In genomic region chr1:171343922-171344677, GRCm38 (mm10) we compare ENCODE assay signal across 8 mouse cellular contexts. TPM values are rescaled to one million over a fixed set of nuclear protein-coding genes. Genes with fewer than 3 reads are reported as not detected.
DNase-seq lines count a peak whose midpoint lies in the region; ATAC-seq and TF ChIP-seq lines count a peak whose summit lies in the region.

No protein-coding gene starts in this region.

- no peaks in the 10 kb centered on the region for H3K4me1 ChIP-seq in embryonic facial prominence, embryonic 11.5 days (ENCODE audit: control insufficient read depth, insufficient read depth, low read length)
- H3K4me1 ChIP-seq in kidney, adult 2 months (ENCODE audit: control insufficient read depth, insufficient read depth, low read length), result peaks cover 20% of the 10 kb centered on the region; the same call in 1 of the 2 replicates
- H3K4me1 ChIP-seq in forebrain, embryonic 15.5 days, result peaks cover 27% of the 10 kb centered on the region

- no peak for TF ChIP-seq CTCF in kidney, adult 2 months (conservative IDR thresholded peaks at IDR 0.05; ENCODE audit: insufficient read depth, insufficient read length, low read depth, low read length)

- peaks cover 5% of the 10 kb centered on the region for H3K36me3 ChIP-seq in embryonic facial prominence, embryonic 11.5 days (replicated peaks; ENCODE audit: control insufficient read depth, insufficient read depth, low read depth, low read length)
- peaks cover 4% of the 10 kb centered on the region; the same call in 1 of the 2 replicates for H3K36me3 ChIP-seq in kidney, adult 2 months (ENCODE audit: control insufficient read depth, insufficient read depth, low read length)
- H3K36me3 ChIP-seq in forebrain, embryonic 15.5 days, result peaks cover 36% of the 10 kb centered on the region

- no peak overlapping the region for H3K4me3 ChIP-seq in embryonic facial prominence, embryonic 11.5 days (ENCODE audit: low read depth, low read length)
- H3K4me3 ChIP-seq in kidney, adult 2 months (ENCODE audit: insufficient read depth, low read depth, low read length), result peak overlapping the region; percentile 0; the same call in 1 of the 2 replicates
- no peak overlapping the region for H3K4me3 ChIP-seq in forebrain, embryonic 15.5 days

- ATAC-seq in embryonic facial prominence, embryonic 11.5 days (replicated peaks; ENCODE audit: insufficient number of reproducible peaks, low FRiP score, low TSS enrichment, low read depth), result 0 out of 2 replicates have a peak, but pooled peaks have one; percentile 15
- ATAC-seq in granulocyte monocyte progenitor cell, adult 5-6 weeks (replicated peaks; ENCODE audit: poor library complexity, severe bottlenecking), result no peak
- ATAC-seq in forebrain, embryonic 15.5 days (replicated peaks), result no peak

- no peak overlapping the region for H3K4me2 ChIP-seq in embryonic facial prominence, embryonic 11.5 days (ENCODE audit: low read depth, low read length)
- H3K4me2 ChIP-seq in forebrain, embryonic 15.5 days (replicated peaks), result no peak overlapping the region

- DNase-seq in cerebellum, adult 11-12 months, result peak; percentile 53
- no peak for DNase-seq in cerebellum, adult 11 months
- DNase-seq in 3T3-L1 (ENCODE audit: low read depth, low spot score), result peak; percentile 82
- no peak for DNase-seq in embryonic facial prominence, embryonic 11.5 days (ENCODE audit: low spot score)
- peak; percentile 89 for DNase-seq in kidney, adult 2 months
- peak; percentile 75 for DNase-seq in lung, postnatal 10 days

- WGBS in embryonic facial prominence, embryonic 11.5 days, result 87% methylated on average over 8 of the region's 9 CpGs
- WGBS in kidney, adult 2 months, result 26% methylated on average over 8 of the region's 9 CpGs
- 81% methylated on average over 9 of the region's 9 CpGs for WGBS in forebrain, embryonic 15.5 days

- H3K27me3 ChIP-seq in embryonic facial prominence, embryonic 11.5 days (ENCODE audit: control insufficient read depth, insufficient read depth, low read length), result no peaks in the 10 kb centered on the region
- no peaks in the 10 kb centered on the region for H3K27me3 ChIP-seq in kidney, adult 2 months (replicated peaks; ENCODE audit: control insufficient read depth, insufficient read depth, low read length)
- H3K27me3 ChIP-seq in forebrain, embryonic 15.5 days, result no peaks in the 10 kb centered on the region

- H3K9me3 ChIP-seq in embryonic facial prominence, embryonic 11.5 days (replicated peaks; ENCODE audit: control insufficient read depth, low read length), result no peaks in the 10 kb centered on the region; the same call in 1 of the 2 replicates
- peaks cover 6% of the 10 kb centered on the region; the same call in 1 of the 2 replicates for H3K9me3 ChIP-seq in forebrain, embryonic 15.5 days

- no peak overlapping the region for H3K27ac ChIP-seq in embryonic facial prominence, embryonic 11.5 days (replicated peaks; ENCODE audit: low read depth, low read length)
- peak overlapping the region; percentile 26 for H3K27ac ChIP-seq in kidney, adult 2 months (ENCODE audit: insufficient read depth, low read depth, low read length)
- H3K27ac ChIP-seq in forebrain, embryonic 15.5 days (replicated peaks), result no peak overlapping the region

- no peak overlapping the region for H3K9ac ChIP-seq in embryonic facial prominence, embryonic 11.5 days (replicated peaks; ENCODE audit: low read length)
- H3K9ac ChIP-seq in forebrain, embryonic 15.5 days (replicated peaks), result no peak overlapping the region

- TF ChIP-seq POLR2A in kidney, adult 2 months (IDR thresholded peaks at IDR 0.05; ENCODE audit: low read depth, low read length), result no peak

RNA-seq across cellular contexts. Expression of gene Nit1, which starts 1.3 kb away (rescaled TPM):
- polyA plus RNA-seq in embryonic facial prominence, embryonic 11.5 days (2014; fragmentation: Nextera tagmentation; extraction: Ambion mirVana), result 29.8 and 31.5 TPM in 2 replicates
- polyA plus RNA-seq in kidney, adult 2 months (2012; rRNA removed), result 207 and 209 TPM in 2 replicates
- total RNA-seq in granulocyte monocyte progenitor cell, adult 5-6 weeks (2014; fragmentation: Nextera tagmentation), result 28.1 and 30.3 TPM in 2 replicates
- 24.6 and 33.8 TPM in 2 replicates for total RNA-seq in granulocyte monocyte progenitor cell, adult 5-6 weeks (2017)
- polyA plus RNA-seq in forebrain, embryonic 15.5 days (2015; fragmentation: Nextera tagmentation; extraction: Ambion mirVana), result 57.8 and 62.0 TPM in 2 replicates

RNA-seq across cellular contexts. Expression of gene Pfdn2, which starts 1.4 kb away (rescaled TPM):
- polyA plus RNA-seq in embryonic facial prominence, embryonic 11.5 days (2014; fragmentation: Nextera tagmentation; extraction: Ambion mirVana), result 60.7 and 70.1 TPM in 2 replicates
- polyA plus RNA-seq in kidney, adult 2 months (2012; rRNA removed), result 17.1 and 37.0 TPM in 2 replicates
- total RNA-seq in granulocyte monocyte progenitor cell, adult 5-6 weeks (2014; fragmentation: Nextera tagmentation), result 35.6 and 62.6 TPM in 2 replicates
- total RNA-seq in granulocyte monocyte progenitor cell, adult 5-6 weeks (2017), result 15.2 and 28.0 TPM in 2 replicates
- polyA plus RNA-seq in forebrain, embryonic 15.5 days (2015; fragmentation: Nextera tagmentation; extraction: Ambion mirVana), result 146 and 149 TPM in 2 replicates

RNA-seq across cellular contexts. Expression of gene Dedd, which starts 15.2 kb away (rescaled TPM):
- 51.7 and 56.7 TPM in 2 replicates for polyA plus RNA-seq in embryonic facial prominence, embryonic 11.5 days (2014; fragmentation: Nextera tagmentation; extraction: Ambion mirVana)
- 46.7 and 48.6 TPM in 2 replicates for polyA plus RNA-seq in kidney, adult 2 months (2012; rRNA removed)
- total RNA-seq in granulocyte monocyte progenitor cell, adult 5-6 weeks (2014; fragmentation: Nextera tagmentation), result 16.4 and 17.1 TPM in 2 replicates
- total RNA-seq in granulocyte monocyte progenitor cell, adult 5-6 weeks (2017), result 12.9 and 16.8 TPM in 2 replicates
- polyA plus RNA-seq in forebrain, embryonic 15.5 days (2015; fragmentation: Nextera tagmentation; extraction: Ambion mirVana), result 56.6 and 57.3 TPM in 2 replicates

RNA-seq across cellular contexts. Expression of gene Klhdc9, which starts 16.5 kb away (rescaled TPM):
- 1.2 and 1.4 TPM in 2 replicates for polyA plus RNA-seq in embryonic facial prominence, embryonic 11.5 days (2014; fragmentation: Nextera tagmentation; extraction: Ambion mirVana)
- 6.9 and 7.1 TPM in 2 replicates for polyA plus RNA-seq in kidney, adult 2 months (2012; rRNA removed)
- total RNA-seq in granulocyte monocyte progenitor cell, adult 5-6 weeks (2014; fragmentation: Nextera tagmentation), result not detected in 2 replicates
- 0.52 and 0.77 TPM in 2 replicates for total RNA-seq in granulocyte monocyte progenitor cell, adult 5-6 weeks (2017)
- polyA plus RNA-seq in forebrain, embryonic 15.5 days (2015; fragmentation: Nextera tagmentation; extraction: Ambion mirVana), result 3.8 and 4.0 TPM in 2 replicates

RNA-seq across cellular contexts. Expression of gene Nectin4, which starts 25.8 kb away (rescaled TPM):
- 2.4 and 2.5 TPM in 2 replicates for polyA plus RNA-seq in embryonic facial prominence, embryonic 11.5 days (2014; fragmentation: Nextera tagmentation; extraction: Ambion mirVana)
- 2.3 TPM in 2 replicates for polyA plus RNA-seq in kidney, adult 2 months (2012; rRNA removed)
- total RNA-seq in granulocyte monocyte progenitor cell, adult 5-6 weeks (2014; fragmentation: Nextera tagmentation), result 1.5 and 2.4 TPM in 2 replicates
- total RNA-seq in granulocyte monocyte progenitor cell, adult 5-6 weeks (2017), result 0.99 and 1.6 TPM in 2 replicates
- polyA plus RNA-seq in forebrain, embryonic 15.5 days (2015; fragmentation: Nextera tagmentation; extraction: Ambion mirVana), result 0.49 and 0.74 TPM in 2 replicates

Comparison
In these comparisons a context has a peak if more than half of its experiments do, and no peak if none do; other contexts are left out.
1. DNase-seq: peak in cerebellum, adult 11-12 months (single experiment), 3T3-L1 (single experiment), kidney, adult 2 months (single experiment) and lung, postnatal 10 days (single experiment); none in cerebellum, adult 11 months (single experiment) and embryonic facial prominence, embryonic 11.5 days (single experiment).